Mouse (Mus musculus) gastrocnemius, adult 18-20 months (tissue): ENCODE measurements around the gene Smim23. TPM values are rescaled to one million over a fixed set of nuclear protein-coding genes. Genes with fewer than 3 reads are reported as not detected.

ENCODE experiments used
- DNase-seq: peaks from one replicate; pipeline ENCODE4 v3.0.0; 2021; ENCODE audit warnings: low spot score
- total RNA-seq, 2 experiments: library from RNA; stranded (reverse); gene quantifications; 2 replicates each; pipeline ENCODE4 v1.2.3; 2021

Smim23 gene
- total RNA-seq, 2 experiments from 2014 or later, result not detected

- DNase-seq, result no peak
Measured at GRCm38 (mm10) chr11:32781633-32782404, 42.6 kb downstream of the Smim23 start.

GRCm38 (mm10) chr11:32780747-32781536 is 43.5 kb downstream of the Smim23 start:
- no peak for DNase-seq

- no peak for DNase-seq
Measured at GRCm38 (mm10) chr11:32768642-32769343, 55.6 kb downstream of the Smim23 start.

Other genes starting within 250 kb of the Smim23 start
- gene Fbxw11, start 181.9 kb downstream of the Smim23 start, total RNA-seq, result 10 to 100 TPM; 55.5 to 66.3 TPM